Mouse (Mus musculus) liver, adult 2 months (tissue): Measurements from ENCODE around the gene Sdk2. TPM values are rescaled to one million over a fixed set of nuclear protein-coding genes. Genes with fewer than 3 reads are reported as not detected.

Experiments used
- DNase-seq: peaks from one replicate; pipeline ENCODE4 v3.0.0-alpha.2; 2011; ENCODE audit warnings: low read depth, low spot score; ENCODE audit errors: extremely low read depth
- H3K27ac ChIP-seq: fragments of 200-500 bp; replicated peaks from 2 replicates; pipeline ENCODE4 v1.5.1; 2012; ENCODE audit warnings: low read depth, mild to moderate bottlenecking, control low read depth, inconsistent platforms, low read length; ENCODE audit not compliant: insufficient read depth
- H3K27me3 ChIP-seq: fragments of 200-500 bp; 2 replicates; pipeline ENCODE4 v1.6.1; 2012; ENCODE audit warnings: mild to moderate bottlenecking, moderate library complexity, low read length, inconsistent platforms; ENCODE audit not compliant: control insufficient read depth, insufficient read depth
- H3K36me3 ChIP-seq: fragments of 200-500 bp; 2 replicates; pipeline ENCODE4 v1.6.1; 2012; ENCODE audit warnings: low read length, inconsistent platforms; ENCODE audit not compliant: control insufficient read depth, insufficient read depth
- H3K4me1 ChIP-seq: fragments of 200-500 bp; 2 replicates; pipeline ENCODE4 v1.6.1; 2011; ENCODE audit warnings: low read length; ENCODE audit not compliant: control insufficient read depth, insufficient read depth
- H3K4me3 ChIP-seq: fragments of 200-500 bp; 2 replicates; pipeline ENCODE4 v1.5.1; 2011; ENCODE audit warnings: low read depth, mild to moderate bottlenecking, control low read depth, low read length, moderate library complexity; ENCODE audit not compliant: insufficient read depth
- H3K79me2 ChIP-seq: fragments of 200-500 bp; 2 replicates; pipeline ENCODE4 v1.6.1; 2012; ENCODE audit warnings: inconsistent platforms, mild to moderate bottlenecking, low read length, moderate library complexity; ENCODE audit not compliant: control insufficient read depth, insufficient read depth
- H3K9ac ChIP-seq: fragments of 200-500 bp; 2 replicates; pipeline ENCODE4 v1.6.1; 2012; ENCODE audit warnings: low read depth, mild to moderate bottlenecking, control low read depth, inconsistent platforms, low read length
- CTCF ChIP-seq: fragments of 200-500 bp; IDR thresholded peaks from 2 replicates; pipeline ENCODE4 v1.5.1; 2011; ENCODE audit warnings: low read depth, low read length, control low read depth
- POLR2A ChIP-seq: fragments of 200-500 bp; IDR thresholded peaks from 2 replicates; pipeline ENCODE4 v1.6.1; 2011; ENCODE audit warnings: low read length, control low read depth; ENCODE audit not compliant: insufficient read depth; ENCODE audit errors: extremely low read depth
- WGBS: fragments of 180-500 bp; shearing (Covaris S2); methylation state at CpG from one replicate; pipeline ENCODE4 v1.1.7; 2018; 5-methylcytosine and 5-hydroxymethylcytosine counted together
- polyA plus RNA-seq: library from polyadenylated mRNA; depleted of rRNA; stranded (reverse); fragments of >200 nt; gene quantifications from 2 replicates; pipeline ENCODE4 v1.2.3, GENCODE M21; 2012
- total RNA-seq: library from RNA; depleted of rRNA; stranded (reverse); fragments of >200 nt; gene quantifications from 2 replicates; pipeline ENCODE4 v1.2.3, GENCODE M21; 2014

The Sdk2 gene
- total and polyA plus RNA-seq, 2 experiments = 0.07 to 0.28 TPM

GRCm38 (mm10) chr11:113951616-113951988, 115.2 kb downstream of the Sdk2 start:
- Histone ChIP-seq H3K4me3 (no peak overlapping the region), H3K79me2 (no peaks in the 10 kb centered on the region), H3K9ac (no peak overlapping the region), H3K27me3 (no peaks in the 10 kb centered on the region), H3K36me3 (no peaks in the 10 kb centered on the region), H3K27ac (no peak overlapping the region), H3K4me1 (no peaks in the 10 kb centered on the region)
- DNase-seq = no peak
- TF ChIP-seq POLR2A (no peak), CTCF (no peak)
- WGBS = 91% methylated on average over 15 of the region's 15 CpGs

- Histone ChIP-seq H3K4me3 (no peak overlapping the region), H3K36me3 (no peaks in the 10 kb centered on the region), H3K79me2 (no peaks in the 10 kb centered on the region), H3K27ac (no peak overlapping the region), H3K9ac (no peak overlapping the region), H3K27me3 (no peaks in the 10 kb centered on the region), H3K4me1 (no peaks in the 10 kb centered on the region)
- no peak for TF ChIP-seq POLR2A
- no peak for TF ChIP-seq CTCF
- DNase-seq = no peak
- whole genome bisulfite sequencing = 79% methylated on average over 7 of the region's 7 CpGs
Measured at GRCm38 (mm10) chr11:113950904-113951615, 115.8 kb downstream of the Sdk2 start.

- no peaks in the 10 kb centered on the region for H3K36me3 ChIP-seq
- H3K4me3 ChIP-seq = no peak overlapping the region
- H3K27me3 ChIP-seq = no peaks in the 10 kb centered on the region
- no peaks in the 10 kb centered on the region for H3K79me2 ChIP-seq
- no peak for DNase-seq
- H3K4me1 ChIP-seq = no peaks in the 10 kb centered on the region
- H3K9ac ChIP-seq = no peak overlapping the region
- no peak overlapping the region for H3K27ac ChIP-seq
- TF ChIP-seq POLR2A = no peak
- no peak for TF ChIP-seq CTCF
- WGBS = 90% methylated on average over 8 of the region's 8 CpGs
Measured at GRCm38 (mm10) chr11:113948676-113949075, 118.2 kb downstream of the Sdk2 start.

GRCm38 (mm10) chr11:113942101-113942735, 124.6 kb downstream of the Sdk2 start:
- WGBS = 60% methylated on average over 9 of the region's 9 CpGs
- Histone ChIP-seq H3K27ac (no peak overlapping the region), H3K79me2 (no peaks in the 10 kb centered on the region), H3K36me3 (no peaks in the 10 kb centered on the region), H3K4me3 (no peak overlapping the region), H3K4me1 (no peaks in the 10 kb centered on the region), H3K27me3 (no peaks in the 10 kb centered on the region), H3K9ac (no peak overlapping the region)
- no peak for TF ChIP-seq CTCF
- no peak for TF ChIP-seq POLR2A
- DNase-seq = no peak

- no peak overlapping the region for H3K9ac ChIP-seq
- TF ChIP-seq POLR2A (no peak), CTCF (no peak)
Measured at GRCm38 (mm10) chr11:113933678-113934077, 133.2 kb downstream of the Sdk2 start.

GRCm38 (mm10) chr11:113932909-113933308, 133.9 kb downstream of the Sdk2 start:
- H3K36me3 ChIP-seq = no peaks in the 10 kb centered on the region
- TF ChIP-seq CTCF = no peak
- no peak for TF ChIP-seq POLR2A
- H3K9ac ChIP-seq = no peak overlapping the region
- H3K4me3 ChIP-seq = no peak overlapping the region
- no peaks in the 10 kb centered on the region for H3K4me1 ChIP-seq
- no peaks in the 10 kb centered on the region for H3K79me2 ChIP-seq
- 36% methylated on average over 7 of the region's 7 CpGs for WGBS
- DNase-seq = no peak
- no peaks in the 10 kb centered on the region for H3K27me3 ChIP-seq
- no peak overlapping the region for H3K27ac ChIP-seq

More at GRCm38 (mm10) chr11:113933678-113934077, 133.2 kb downstream of the Sdk2 start:
- no peaks in the 10 kb centered on the region for H3K36me3 ChIP-seq
- DNase-seq = no peak
- H3K27me3 ChIP-seq = no peaks in the 10 kb centered on the region
- 80% methylated on average over 9 of the region's 9 CpGs for WGBS
- no peaks in the 10 kb centered on the region for H3K4me1 ChIP-seq
- H3K79me2 ChIP-seq = no peaks in the 10 kb centered on the region
- H3K4me3 ChIP-seq = no peak overlapping the region
- H3K27ac ChIP-seq = no peak overlapping the region
